Mouse (Mus musculus) C2C12 (cell line): ENCODE measurements at regions not wholly inside any gene's neighbourhood (a gene's known extent, or its start where the extent isn't known, plus 50 kb on each side); places are given as distances from the start of the nearest gene placed in this dataset.

Experiments used
- CEBPB ChIP-seq: IDR thresholded peaks from one replicate; pipeline ENCODE4 v1.6.1; 2011; ENCODE audit warnings: low read depth, mild to moderate bottlenecking, control low read depth, moderate library complexity
- CTCF ChIP-seq: IDR thresholded peaks from one replicate; pipeline ENCODE4 v1.5.1; 2011; ENCODE audit not compliant: control insufficient read depth, insufficient read depth, insufficient read length

GRCm38 (mm10) chr8:116404571-116404970 is 100.2 kb upstream of the Dynlrb2 start:
- TF ChIP-seq CTCF (no peak), CEBPB (no peak)
